Comparison of ENCODE assay signal across 7 mouse cellular contexts in the genomic region with DNA sequence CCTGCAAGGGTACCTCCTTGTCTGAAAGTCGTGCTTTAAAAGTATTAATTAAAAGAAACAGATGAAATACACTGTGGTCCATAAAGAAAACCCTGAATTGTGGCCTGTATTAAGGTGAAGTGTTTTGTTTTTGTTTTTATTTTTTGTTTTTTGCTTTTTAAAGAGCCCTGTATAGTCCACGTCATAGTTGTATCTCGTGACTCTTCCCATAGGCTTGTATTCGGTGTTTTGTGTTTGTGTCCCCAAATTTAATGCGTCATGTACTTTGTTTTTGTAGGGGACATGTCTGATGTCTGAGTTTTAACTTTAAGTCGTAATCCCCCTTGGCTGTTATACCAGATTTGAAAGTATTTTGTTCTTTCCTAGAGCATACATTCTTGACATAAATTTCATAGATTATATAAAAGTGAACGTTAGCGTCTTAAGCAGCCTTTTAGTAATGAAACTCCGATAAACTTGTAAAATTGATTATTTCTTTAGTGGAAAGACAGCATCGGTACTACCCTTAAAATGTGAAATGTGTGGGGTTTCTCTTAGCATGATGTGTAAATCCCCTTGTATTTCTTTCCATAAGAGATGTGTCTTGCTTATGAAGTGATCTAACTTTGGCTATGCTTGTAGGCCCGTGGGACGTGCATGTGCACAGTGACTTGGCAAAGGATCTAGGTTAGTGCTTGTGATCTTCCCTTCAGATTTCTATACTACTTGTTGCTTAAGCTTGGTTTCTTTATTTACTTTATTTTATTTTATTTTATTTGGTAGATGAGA. TPM values are rescaled to one million over a fixed set of nuclear protein-coding genes. Genes with fewer than 3 reads are reported as not detected.
A peak's percentile ranks its signal among the peaks of the same experiment; 100 is the strongest.
DNase-seq lines count a peak whose midpoint lies in the region; ATAC-seq and TF ChIP-seq lines count a peak whose summit lies in the region.

No protein-coding gene starts in this region.

- no peak for ATAC-seq in lung, embryonic 15.5 days (ENCODE audit: borderline replicate concordance, extremely low read depth, low FRiP score, low TSS enrichment)
- ATAC-seq in intestine, postnatal 0 days, result no peak

- H3K27ac ChIP-seq in lung, embryonic 15.5 days, result peak overlapping the region; percentile 93; the same call in 1 of the 2 replicates
- H3K27ac ChIP-seq in cortical plate, adult 2 months (ENCODE audit: insufficient read depth, low read length), result peak overlapping the region; percentile 79; the same call in 1 of the 2 replicates
- peak overlapping the region; percentile 88 for H3K27ac ChIP-seq in intestine, postnatal 0 days (ENCODE audit: low read depth, low read length)
- H3K27ac ChIP-seq in olfactory bulb, adult 2 months (ENCODE audit: insufficient read depth, low read depth, low read length), result peak overlapping the region; percentile 66; the same call in 1 of the 2 replicates

- peak overlapping the region; percentile 95 for H3K9ac ChIP-seq in lung, embryonic 15.5 days
- peak overlapping the region; percentile 78 for H3K9ac ChIP-seq in intestine, postnatal 0 days (ENCODE audit: low read depth, low read length)

- DNase-seq in lung, adult 18-20 months, result no peak
- no peak for DNase-seq in layer of hippocampus, adult 11-12 months (ENCODE audit: low spot score)
- no peak for DNase-seq in kidney, postnatal 14 days

- H3K36me3 ChIP-seq in lung, embryonic 15.5 days, result no peaks in the 10 kb centered on the region
- peaks cover 7% of the 10 kb centered on the region for H3K36me3 ChIP-seq in intestine, postnatal 0 days (ENCODE audit: control insufficient read depth, insufficient read depth)

- WGBS in lung, embryonic 15.5 days, result 36% methylated on average over 12 of the region's 12 CpGs
- WGBS in intestine, postnatal 0 days, result 34% methylated on average over 12 of the region's 12 CpGs
- 36% methylated on average over 12 of the region's 12 CpGs for WGBS in olfactory bulb, adult 2 months

- H3K27me3 ChIP-seq in lung, embryonic 15.5 days, result no peaks in the 10 kb centered on the region
- H3K27me3 ChIP-seq in intestine, postnatal 0 days (replicated peaks; ENCODE audit: control insufficient read depth, insufficient read depth, low read length), result no peaks in the 10 kb centered on the region

- peak overlapping the region; percentile 63 for H3K4me2 ChIP-seq in lung, embryonic 15.5 days
- H3K4me2 ChIP-seq in intestine, postnatal 0 days (replicated peaks; ENCODE audit: low read depth), result peak overlapping the region; percentile 63

- peaks cover 13% of the 10 kb centered on the region for H3K4me1 ChIP-seq in lung, embryonic 15.5 days
- no peaks in the 10 kb centered on the region for H3K4me1 ChIP-seq in cortical plate, adult 2 months (ENCODE audit: control insufficient read depth, insufficient read depth, low read length)
- 0 out of 2 replicates have a peak, but pooled peaks cover 8% of the 10 kb centered on the region for H3K4me1 ChIP-seq in intestine, postnatal 0 days (replicated peaks; ENCODE audit: control insufficient read depth, insufficient read depth, low read length)
- H3K4me1 ChIP-seq in olfactory bulb, adult 2 months (ENCODE audit: control insufficient read depth, insufficient read depth, low read length), result peaks cover 3% of the 10 kb centered on the region

- peak overlapping the region; percentile 90 for H3K4me3 ChIP-seq in lung, embryonic 15.5 days
- H3K4me3 ChIP-seq in cortical plate, adult 2 months (ENCODE audit: insufficient read depth, low read length), result peak overlapping the region; percentile 97
- peak overlapping the region; percentile 76 for H3K4me3 ChIP-seq in intestine, postnatal 0 days (ENCODE audit: low read depth, low read length)
- H3K4me3 ChIP-seq in olfactory bulb, adult 2 months (ENCODE audit: insufficient read depth, low read depth, low read length), result peak overlapping the region; percentile 90

- no peaks in the 10 kb centered on the region for H3K9me3 ChIP-seq in lung, embryonic 15.5 days
- no peaks in the 10 kb centered on the region for H3K9me3 ChIP-seq in intestine, postnatal 0 days (ENCODE audit: control insufficient read depth)

- TF ChIP-seq CTCF in cortical plate, adult 2 months (IDR thresholded peaks at IDR 0.05; ENCODE audit: extremely low read depth, insufficient read depth, low read length), result no peak
- no peak for TF ChIP-seq CTCF in intestine, postnatal 0 days (IDR thresholded peaks at IDR 0.05; ENCODE audit: low read depth)
- no peak for TF ChIP-seq CTCF in olfactory bulb, adult 2 months (IDR thresholded peaks at IDR 0.05; ENCODE audit: insufficient read depth, low read depth, low read length)

- no peak for TF ChIP-seq POLR2A in cortical plate, adult 2 months (IDR thresholded peaks at IDR 0.05; ENCODE audit: extremely low read depth, insufficient read depth, low read length)
- TF ChIP-seq POLR2A in olfactory bulb, adult 2 months (IDR thresholded peaks at IDR 0.05; ENCODE audit: insufficient read depth, low read depth, low read length), result no peak

RNA-seq across cellular contexts. Expression of a gene that starts 1.1 kb away (rescaled TPM):
- 84.9 and 85.0 TPM in 2 replicates for polyA plus RNA-seq in lung, embryonic 15.5 days (2015; fragmentation: Nextera tagmentation; extraction: Ambion mirVana)
- 52.0 and 59.0 TPM in 2 replicates for polyA plus RNA-seq in cortical plate, adult 2 months (2012; rRNA removed)
- 37.7 and 42.0 TPM in 2 replicates for polyA plus RNA-seq in intestine, postnatal 0 days (2015; fragmentation: Nextera tagmentation; extraction: Ambion mirVana)
- polyA plus RNA-seq in olfactory bulb, adult 2 months (2012; ENCODE audit: insufficient read depth, insufficient read length, low replicate concordance, missing spikeins), result not detected in 2 replicates

RNA-seq across cellular contexts. Expression of a gene that starts 4.8 kb away (rescaled TPM):
- 16.6 and 18.4 TPM in 2 replicates for polyA plus RNA-seq in lung, embryonic 15.5 days (2015; fragmentation: Nextera tagmentation; extraction: Ambion mirVana)
- polyA plus RNA-seq in cortical plate, adult 2 months (2012; rRNA removed), result 21.9 and 22.7 TPM in 2 replicates
- 16.8 and 17.6 TPM in 2 replicates for polyA plus RNA-seq in intestine, postnatal 0 days (2015; fragmentation: Nextera tagmentation; extraction: Ambion mirVana)
- polyA plus RNA-seq in olfactory bulb, adult 2 months (2012; ENCODE audit: insufficient read depth, insufficient read length, low replicate concordance, missing spikeins), result not detected in 2 replicates

Comparison
In these comparisons a context has a peak if more than half of its experiments do, and no peak if none do; other contexts are left out.
1. RNA of a gene that starts 4.8 kb away (polyA plus RNA-seq): 21.9 to 22.7 TPM in cortical plate, adult 2 months, 16.6 to 18.4 TPM in lung, embryonic 15.5 days and 16.8 to 17.6 TPM in intestine, postnatal 0 days; not detected in olfactory bulb, adult 2 months; every median in the first group is over 10 times any median in the second.
2. Peak in every context shown above with its lines, with median percentiles within 50 percentile points of each other: H3K27ac ChIP-seq and H3K4me3 ChIP-seq.